Mouse (Mus musculus) G1E (cell line): ENCODE measurements around the gene Mfsd4b1. TPM values are rescaled to one million over a fixed set of nuclear protein-coding genes. Genes with fewer than 3 reads are reported as not detected.

Experiments used
- ATAC-seq: 2 replicates; pipeline ENCODE4 v1.8.0; 2016; ENCODE audit warnings: mild to moderate bottlenecking; ENCODE audit not compliant: insufficient number of reproducible peaks, poor library complexity, low FRiP score, severe bottlenecking; ENCODE audit errors: extremely low read depth
- DNase-seq: peaks from one replicate; pipeline ENCODE4 v3.0.0; 2012; ENCODE audit warnings: low spot score
- H3K27me3 ChIP-seq: 2 replicates; pipeline ENCODE4 v1.6.1; 2012; ENCODE audit warnings: mild to moderate bottlenecking, low read length, inconsistent platforms; ENCODE audit not compliant: insufficient read depth
- H3K36me3 ChIP-seq: replicated peaks from 2 replicates; pipeline ENCODE3; 2012; ENCODE audit warnings: mild to moderate bottlenecking, inconsistent platforms
- H3K4me1 ChIP-seq: 2 replicates; pipeline ENCODE4 v1.6.1; 2012; ENCODE audit warnings: low read depth, low read length, inconsistent platforms, mixed read lengths; ENCODE audit not compliant: insufficient read depth
- H3K4me3 ChIP-seq: 2 replicates; pipeline ENCODE4 v1.5.1; 2012; ENCODE audit warnings: low read depth, mild to moderate bottlenecking, inconsistent platforms, low read length, moderate library complexity, mixed read lengths
- H3K9me3 ChIP-seq: replicated peaks from 2 replicates; pipeline ENCODE4 v1.6.1; 2012; ENCODE audit warnings: inconsistent platforms
- CTCF ChIP-seq: IDR thresholded peaks from 2 replicates; pipeline ENCODE4 v1.5.1; 2012; ENCODE audit warnings: low read depth, low read length, inconsistent platforms, mixed read lengths
- GATA1 ChIP-seq: IDR thresholded peaks from 2 replicates; pipeline ENCODE4 v1.6.1; 2012; ENCODE audit warnings: borderline replicate concordance, low read length, inconsistent platforms, mixed read lengths
- GATA2 ChIP-seq: IDR thresholded peaks from 2 replicates; pipeline ENCODE4 v1.6.1; 2012; ENCODE audit warnings: low read depth, low read length, inconsistent platforms, borderline replicate concordance
- POLR2AphosphoS5 ChIP-seq: IDR thresholded peaks from 2 replicates; pipeline ENCODE4 v1.6.1; 2012; ENCODE audit warnings: low read depth, low read length, inconsistent platforms; ENCODE audit not compliant: insufficient replicate concordance
- TAL1 ChIP-seq: conservative IDR thresholded peaks from 2 replicates; pipeline ENCODE4 v1.6.1; 2012; ENCODE audit warnings: low read depth, low read length, inconsistent platforms, mixed read lengths
- polyA plus RNA-seq: library from polyadenylated mRNA; stranded (reverse); fragments of >175 nt; gene quantifications from 2 replicates; pipeline ENCODE4 v1.2.3, GENCODE M21; 2012
- total RNA-seq, 2 experiments: library from RNA; stranded (forward) in 1 of 2; stranded (reverse) in 1 of 2; fragments of 200-1000 nt in 1 of 2; fragments of >200 nt in 1 of 2; fragmentation: Nextera tagmentation in 1 of 2; gene quantifications; 2 replicates each; pipeline ENCODE4 v1.2.3; 2014 to 2017

Gene Mfsd4b1
- total and polyA plus RNA-seq, 3 experiments: 0.05 TPM; not detected in 2

GRCm38 (mm10) chr10:39991155-39991554, 33.9 kb downstream of the Mfsd4b1 start:
- TF ChIP-seq TAL1 (peak; percentile 76), CTCF (no peak)
- no peak overlapping the region; the same call in 1 of the 2 replicates for H3K4me3 ChIP-seq
- peaks cover 42% of the 10 kb centered on the region for H3K4me1 ChIP-seq
- DNase-seq (peak; percentile 51), ATAC-seq (peak; percentile 81)
- H3K36me3 ChIP-seq: no peaks in the 10 kb centered on the region
- H3K9me3 ChIP-seq: peaks cover 5% of the 10 kb centered on the region
- peaks cover 5% of the 10 kb centered on the region; the same call in 1 of the 2 replicates for H3K27me3 ChIP-seq

GRCm38 (mm10) chr10:39986466-39986865, 38.6 kb downstream of the Mfsd4b1 start, which contains the start of gene Mfsd4b5:
Gene Mfsd4b5, minus strand, starts transcription at chr10:39986646.
- no peaks in the 10 kb centered on the region for H3K9me3 ChIP-seq
- peaks cover 10% of the 10 kb centered on the region; the same call in 1 of the 2 replicates for H3K27me3 ChIP-seq
- TF ChIP-seq CTCF (no peak), GATA1 (no peak), POLR2AphosphoS5 (no peak), GATA2 (no peak), TAL1 (no peak)
- ATAC-seq (no peak), DNase-seq (no peak)
- no peaks in the 10 kb centered on the region for H3K36me3 ChIP-seq
- no peak within 1 kb of the TSS for H3K4me3 ChIP-seq
- peaks cover 29% of the 10 kb centered on the region for H3K4me1 ChIP-seq

GRCm38 (mm10) chr10:39982604-39983003, 42.5 kb downstream of the Mfsd4b1 start:
- H3K4me1 ChIP-seq: peaks cover 9% of the 10 kb centered on the region
- H3K4me3 ChIP-seq: no peak overlapping the region
- ATAC-seq (no peak), DNase-seq (no peak)
- TF ChIP-seq GATA2: no peak
- no peak for TF ChIP-seq TAL1
- no peak for TF ChIP-seq GATA1
- TF ChIP-seq CTCF: no peak
- TF ChIP-seq POLR2AphosphoS5: no peak
- peaks cover 10% of the 10 kb centered on the region; the same call in 1 of the 2 replicates for H3K27me3 ChIP-seq
- peaks cover 8% of the 10 kb centered on the region for H3K9me3 ChIP-seq
- no peaks in the 10 kb centered on the region for H3K36me3 ChIP-seq

- Histone ChIP-seq H3K4me3 (no peak overlapping the region), H3K27me3 (0 out of 2 replicates have a peak, but pooled peaks cover 4% of the 10 kb centered on the region), H3K9me3 (peaks cover 10% of the 10 kb centered on the region), H3K4me1 (no peaks in the 10 kb centered on the region), H3K36me3 (no peaks in the 10 kb centered on the region)
- TF ChIP-seq TAL1 (no peak), CTCF (no peak), GATA1 (no peak)
- ATAC-seq: no peak
- DNase-seq: no peak
These were observed 46.8 kb downstream of the Mfsd4b1 start for GRCm38 (mm10) chr10:39978231-39978630.

- ATAC-seq (no peak), DNase-seq (no peak)
- no peak overlapping the region for H3K4me3 ChIP-seq
- peaks cover 10% of the 10 kb centered on the region for H3K9me3 ChIP-seq
- TF ChIP-seq TAL1 (no peak), GATA2 (no peak), POLR2AphosphoS5 (no peak), CTCF (no peak), GATA1 (no peak)
- H3K36me3 ChIP-seq: no peaks in the 10 kb centered on the region
- 0 out of 2 replicates have a peak, but pooled peaks cover 4% of the 10 kb centered on the region for H3K27me3 ChIP-seq
- H3K4me1 ChIP-seq: no peaks in the 10 kb centered on the region
These were observed 47.7 kb downstream of the Mfsd4b1 start for GRCm38 (mm10) chr10:39977346-39977745.

GRCm38 (mm10) chr10:39975771-39976170, 49.3 kb downstream of the Mfsd4b1 start:
- TF ChIP-seq TAL1 (no peak), GATA2 (no peak), GATA1 (no peak), CTCF (no peak), POLR2AphosphoS5 (no peak)
- H3K36me3 ChIP-seq: no peaks in the 10 kb centered on the region
- H3K4me3 ChIP-seq: no peak overlapping the region
- ATAC-seq: no peak
- H3K4me1 ChIP-seq: no peaks in the 10 kb centered on the region
- peaks cover 10% of the 10 kb centered on the region for H3K9me3 ChIP-seq
- no peak for DNase-seq
- 0 out of 2 replicates have a peak, but pooled peaks cover 5% of the 10 kb centered on the region for H3K27me3 ChIP-seq

GRCm38 (mm10) chr10:39974982-39975381, 50.1 kb downstream of the Mfsd4b1 start:
- peaks cover 10% of the 10 kb centered on the region for H3K9me3 ChIP-seq
- H3K4me1 ChIP-seq: no peaks in the 10 kb centered on the region
- DNase-seq: no peak
- 0 out of 2 replicates have a peak, but pooled peaks cover 5% of the 10 kb centered on the region for H3K27me3 ChIP-seq
- H3K36me3 ChIP-seq: no peaks in the 10 kb centered on the region
- TF ChIP-seq CTCF (no peak), GATA2 (no peak), GATA1 (no peak), POLR2AphosphoS5 (no peak), TAL1 (no peak)
- H3K4me3 ChIP-seq: no peak overlapping the region
- no peak for ATAC-seq
